Mouse (Mus musculus) CH12.LX (cell line): ENCODE data around the gene Elk3.

Experiments
- CTCF ChIP-seq, 2 experiments: IDR thresholded peaks in 1 of 2; conservative IDR thresholded peaks in 1 of 2; 2 replicates each; pipeline ENCODE4 v1.5.1; 2011 to 2012; ENCODE audit warnings: low read depth in 2 of 2, low read length in 2 of 2, improper control_type of control experiment in 1 of 2, inconsistent platforms in 1 of 2, mild to moderate bottlenecking in 1 of 2, moderate library complexity in 1 of 2
- EP300 ChIP-seq: IDR thresholded peaks from 2 replicates; pipeline ENCODE4 v1.6.1; 2011; ENCODE audit warnings: low read length, improper control_type of control experiment
- MXI1 ChIP-seq: IDR thresholded peaks from 2 replicates; pipeline ENCODE4 v1.6.1; 2011; ENCODE audit warnings: mild to moderate bottlenecking, low read depth, low read length, improper control_type of control experiment
- POLR2A ChIP-seq: IDR thresholded peaks from 2 replicates; pipeline ENCODE4 v1.6.1; 2011; ENCODE audit warnings: low read depth, mild to moderate bottlenecking, improper control_type of control experiment, low read length

DNA sequence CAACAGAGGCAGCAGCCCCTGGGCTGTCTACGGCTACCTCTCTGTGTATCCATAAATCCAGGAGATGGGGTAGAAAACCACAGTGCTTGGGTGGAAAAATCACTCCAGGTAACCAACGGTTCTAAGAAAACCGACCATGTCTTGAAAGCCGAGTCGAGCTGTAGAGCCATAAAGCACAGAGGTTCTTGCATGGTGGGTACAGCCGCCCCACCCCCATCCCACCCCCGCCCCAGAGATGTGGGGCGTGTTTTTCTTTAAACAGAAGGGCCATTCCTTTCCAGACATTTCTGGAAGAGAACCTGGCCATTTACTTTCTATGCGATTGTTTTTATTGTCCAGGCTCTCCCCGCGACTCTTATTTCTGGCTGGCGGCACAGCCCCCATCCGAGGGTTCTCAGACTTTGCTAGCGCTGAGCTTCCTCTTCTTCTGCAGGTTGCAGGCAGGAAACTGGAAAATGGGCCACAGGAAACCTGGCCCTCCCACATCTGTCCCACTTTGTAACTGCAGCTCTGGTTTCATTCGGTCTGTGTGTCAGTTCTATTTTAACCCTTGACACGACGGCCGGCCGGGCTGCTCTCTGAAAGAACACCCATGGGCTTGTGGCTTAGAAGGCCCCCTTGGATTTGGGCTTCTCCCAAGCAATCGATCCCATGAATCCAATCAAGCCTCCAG lies 16.3 kb downstream of the Elk3 start:
- TF ChIP-seq CTCF (conservative IDR thresholded peaks at IDR 0.05 in 1 of 2, IDR thresholded peaks at IDR 0.05 in 1 of 2; ENCODE audit: low read depth in 2 of 2, low read length in 2 of 2) (no peak), POLR2A (no peak), MXI1 (no peak), EP300 (no peak)
